Mouse (Mus musculus) erythroblast, embryonic 14.5 days (primary cell): ENCODE data around the gene Ly6g6d.

Source experiments
- GATA1 ChIP-seq: IDR thresholded peaks from 2 replicates; pipeline ENCODE4 v1.6.1; 2012; ENCODE audit warnings: low read length, inconsistent platforms, mixed read lengths
- TAL1 ChIP-seq: IDR thresholded peaks from 3 replicates; pipeline ENCODE4 v1.6.1; 2012; ENCODE audit warnings: low read length, inconsistent platforms, mixed read lengths

- no peak for TF ChIP-seq GATA1
- TF ChIP-seq TAL1 = no peak
Measured at GRCm38 (mm10) chr17:35028315-35028714, 49.5 kb downstream of the Ly6g6d start.
